Mouse (Mus musculus) thymus, postnatal 4 days (tissue): ENCODE results near the gene Zfp952.
"Not testable (repeated sequence)": the region's sequence is repeated elsewhere in the genome, so short reads cannot be mapped to it uniquely, and the experiment has no call there.

Source experiments
- DNase-seq: peaks from one replicate; pipeline ENCODE4 v3.0.0; 2021

Gene Zfp952

DNA sequence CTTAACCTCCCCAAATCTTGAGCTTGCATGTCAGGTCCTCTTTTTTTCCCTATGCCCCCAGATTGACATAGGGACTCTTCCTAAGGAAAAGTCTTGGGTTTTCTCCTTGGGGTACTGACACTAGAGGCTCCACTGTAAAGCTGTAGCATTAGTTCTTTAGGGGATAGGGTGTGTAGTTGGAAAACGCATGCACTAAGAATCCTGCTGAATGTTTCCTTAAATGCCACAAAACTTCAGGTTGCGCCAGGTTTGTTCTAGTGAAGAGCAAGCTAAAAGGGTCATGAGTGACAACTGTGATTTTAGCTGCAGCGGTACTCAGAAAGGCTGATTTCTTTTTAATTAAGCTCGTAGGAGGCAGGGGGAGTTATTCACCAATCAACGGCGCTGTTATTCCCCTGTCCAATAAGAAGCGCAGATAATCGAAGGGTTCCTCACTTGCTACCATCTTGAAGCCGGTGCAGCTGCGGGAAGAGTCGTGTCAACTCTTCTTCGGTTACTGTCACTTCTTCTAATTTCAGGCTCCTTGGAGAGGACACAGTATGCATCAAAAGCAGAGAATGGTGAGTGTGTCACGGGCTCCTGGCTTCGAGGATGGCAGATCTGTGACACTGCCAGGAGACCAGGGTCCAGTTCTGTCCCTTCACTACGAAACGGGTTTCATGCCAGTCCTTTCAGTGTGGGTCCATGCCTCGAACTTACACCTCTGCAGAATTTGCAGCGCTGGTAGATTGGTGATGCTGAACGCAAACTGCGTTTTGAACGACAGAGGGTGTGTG, at the start of gene Zfp952:
Gene Zfp952, plus strand, starts transcription at position 431 of the 776 bp plus-strand sequence.
- DNase-seq, result peak; percentile 78

DNA sequence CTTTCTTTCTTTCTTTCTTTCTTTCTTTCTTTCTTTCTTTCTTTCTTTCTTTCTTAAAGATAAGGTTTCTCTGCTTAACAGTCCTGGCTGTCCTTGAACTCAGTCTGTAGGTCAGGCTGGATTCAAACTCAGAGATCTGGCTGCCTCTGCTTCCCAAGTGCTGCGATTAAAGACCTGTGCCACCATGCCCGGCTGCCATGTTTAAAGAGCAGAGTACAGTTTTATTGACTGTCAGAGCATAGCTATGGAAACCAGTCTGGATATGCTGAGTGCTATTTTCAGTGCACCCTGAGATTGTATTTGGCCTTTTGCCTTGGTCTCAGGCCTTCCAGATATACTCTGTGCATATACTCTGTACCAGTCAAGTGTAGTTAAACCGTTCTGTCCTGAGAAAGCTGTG, 49.3 kb upstream of the Zfp952 start:
- DNase-seq, result no peak

- DNase-seq, result peak; percentile 38
Measured at GRCm38 (mm10) chr17:32944402-32945035, 48.4 kb upstream of the Zfp952 start.

- peak; percentile 31 for DNase-seq
Measured at GRCm38 (mm10) chr17:32946716-32947115, 46.2 kb upstream of the Zfp952 start.

GRCm38 (mm10) chr17:32947215-32947914, 45.6 kb upstream of the Zfp952 start, which contains the start of gene Cyp4f13:
Cyp4f13 (minus strand) TSS chr17:32947402.
- peak; percentile 91 for DNase-seq

DNA sequence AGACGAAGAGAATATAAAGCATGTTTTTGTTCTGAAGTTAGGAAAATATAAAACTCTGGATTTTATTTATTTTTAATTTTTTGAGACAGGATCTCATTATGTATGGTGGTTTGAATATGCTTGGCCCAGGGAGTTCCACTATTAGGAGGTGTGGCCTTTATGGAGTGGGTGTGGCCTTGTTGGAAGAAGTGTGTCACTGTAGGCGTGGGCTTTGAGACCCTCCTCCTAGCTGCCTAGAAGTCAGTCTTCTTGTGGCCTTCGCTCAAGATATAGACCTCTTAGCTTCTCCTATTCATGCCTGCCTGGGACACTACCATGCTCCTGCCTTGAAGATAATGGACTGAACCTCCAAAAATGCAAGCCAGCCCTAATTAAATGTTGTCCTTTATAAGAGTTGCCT, 42.8 kb upstream of the Zfp952 start:
- DNase-seq, result no peak

GRCm38 (mm10) chr17:32951006-32951405, 41.9 kb upstream of the Zfp952 start:
- no peak for DNase-seq

DNA sequence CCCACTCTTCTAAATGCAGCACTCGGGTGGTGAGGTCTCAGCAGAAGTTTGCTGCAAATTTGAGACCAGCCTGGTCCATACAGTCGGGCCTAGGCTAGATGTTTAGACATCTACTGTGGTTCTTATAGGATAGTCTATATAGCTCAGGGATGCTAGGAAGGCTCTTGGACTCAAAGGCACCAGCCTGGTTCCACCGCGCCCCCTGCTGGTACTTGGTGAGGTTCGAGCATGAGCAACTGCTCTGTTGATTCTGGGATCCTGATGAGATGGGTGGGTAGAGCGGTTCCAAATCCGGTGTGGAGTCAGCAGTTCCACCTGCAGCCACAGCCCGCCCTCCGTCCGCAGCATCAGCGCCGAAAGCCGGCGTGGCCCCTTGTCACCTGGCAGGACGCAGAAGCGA, 41.5 kb upstream of the Zfp952 start:
- peak; percentile 94 for DNase-seq

- DNase-seq, result peak; percentile 48
Measured at GRCm38 (mm10) chr17:32965253-32965622, 27.7 kb upstream of the Zfp952 start.

DNA sequence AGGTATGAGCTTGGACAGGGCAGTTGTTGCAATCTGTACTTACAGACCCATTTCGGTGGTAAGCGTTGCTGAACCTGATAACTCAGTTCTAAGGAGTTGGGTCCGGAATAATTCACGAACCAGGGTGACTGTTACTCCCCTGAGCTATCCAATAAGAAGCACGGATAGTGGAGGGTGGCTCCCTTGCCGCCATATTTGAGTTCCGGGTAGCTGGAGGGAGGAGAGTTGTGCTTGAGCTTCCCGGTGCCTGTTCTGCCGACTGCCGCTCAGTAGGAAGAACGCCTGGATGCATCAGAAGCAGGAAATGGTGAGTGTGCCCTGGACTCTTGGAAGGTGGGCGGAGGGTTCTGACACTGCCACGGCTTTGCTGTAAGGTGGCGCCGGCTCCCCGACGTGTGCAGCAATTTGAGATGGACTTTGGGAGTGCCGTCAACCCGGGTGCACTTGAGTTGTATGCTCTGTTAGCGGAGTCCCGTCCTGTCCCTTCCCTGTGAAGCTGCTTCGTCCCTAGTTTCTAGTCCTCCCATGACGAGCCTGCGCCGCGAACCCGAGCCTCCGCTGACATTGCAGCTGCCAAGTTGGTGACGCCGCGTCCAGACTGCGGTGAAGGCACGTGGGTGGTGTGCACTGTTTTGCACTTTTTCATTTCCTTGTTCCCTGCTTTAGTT, 27.2 kb upstream of the Zfp952 start, which contains the start of gene Zfp472:
Gene Zfp472, plus strand, starts transcription at position 192 of the 668 bp plus-strand sequence.
- peak; percentile 85 for DNase-seq

- DNase-seq, result no peak
Measured at GRCm38 (mm10) chr17:32981361-32981760, 11.6 kb upstream of the Zfp952 start.

GRCm38 (mm10) chr17:32986301-32986700, 6.6 kb upstream of the Zfp952 start:
- no peak for DNase-seq

DNA sequence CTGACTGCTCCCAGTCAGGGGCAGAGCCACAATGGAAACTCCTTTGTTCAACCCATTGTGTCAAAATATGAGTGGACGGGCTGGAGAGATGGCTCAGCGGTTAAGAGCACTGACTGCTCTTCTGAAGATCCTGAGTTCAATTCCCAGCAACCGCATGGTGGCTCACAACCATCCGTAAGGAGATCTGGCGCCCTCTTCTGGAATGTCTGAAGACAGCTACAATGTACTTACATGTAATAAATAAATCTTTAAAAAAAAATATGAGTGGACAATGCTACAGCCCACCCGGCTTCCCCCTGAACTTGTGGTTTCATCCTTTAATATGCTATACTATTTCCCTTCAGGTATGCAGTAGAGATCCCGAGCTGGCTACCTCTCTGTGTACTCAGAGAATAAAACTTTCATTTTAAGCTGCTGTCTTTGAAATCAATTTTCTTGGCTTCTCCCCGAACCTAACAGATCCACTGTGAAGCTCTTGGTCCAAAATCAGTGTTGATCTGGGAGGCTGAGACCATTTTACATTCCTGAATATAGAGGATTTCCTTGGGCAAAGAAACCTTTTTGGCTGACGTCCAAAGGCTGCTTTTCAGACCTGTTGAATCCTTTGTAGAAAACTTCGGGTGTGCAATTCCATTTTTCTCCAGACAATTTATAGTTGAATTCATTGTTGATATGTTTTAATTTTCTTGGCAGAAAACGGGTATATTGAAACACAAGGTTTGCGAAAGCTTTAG, 797 bp upstream of the Zfp952 start:
- DNase-seq, result peak; percentile 51

GRCm38 (mm10) chr17:32998492-32998891, 5.6 kb downstream of the Zfp952 start:
- no peak for DNase-seq

DNA sequence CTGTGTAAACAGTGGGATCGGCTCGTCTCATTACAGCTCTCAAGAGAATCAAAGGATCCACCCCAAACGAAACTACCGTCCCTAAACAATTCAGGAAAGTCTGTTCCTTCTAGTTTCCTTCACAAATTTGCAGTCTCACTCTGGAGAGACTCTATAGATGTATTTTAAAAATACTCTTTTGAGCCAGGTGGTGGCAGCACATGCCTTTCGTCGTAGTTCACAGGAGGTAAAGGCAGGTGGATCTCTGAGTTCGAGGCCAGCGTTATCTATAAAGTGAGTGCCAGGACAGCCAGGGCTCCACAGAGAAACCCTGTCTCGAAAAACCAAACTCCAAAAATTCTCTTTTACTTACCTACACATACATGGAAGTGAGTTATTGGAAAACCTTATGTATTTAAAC, 15.4 kb downstream of the Zfp952 start:
- peak; percentile 57 for DNase-seq

GRCm38 (mm10) chr17:33020434-33020833, 27.5 kb downstream of the Zfp952 start:
- not testable (repeated sequence) for DNase-seq

DNA sequence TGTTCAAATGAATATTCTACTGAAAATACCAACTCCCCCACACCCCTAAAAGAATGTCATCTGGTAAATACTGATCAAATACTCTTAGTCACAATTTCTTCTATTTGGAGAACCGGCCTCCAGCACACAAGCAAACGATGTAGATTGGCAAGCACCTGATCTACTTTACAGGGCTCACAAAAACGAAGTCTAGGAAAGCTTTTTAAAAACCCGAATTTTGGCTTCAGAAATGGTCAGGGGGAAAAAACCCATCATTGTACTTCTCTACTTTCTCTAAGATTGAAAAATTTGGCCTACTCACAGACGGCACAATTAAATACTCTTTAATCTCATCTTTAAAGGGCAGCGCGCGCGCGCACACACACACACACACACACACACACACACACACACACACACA, 39.4 kb downstream of the Zfp952 start:
- peak; percentile 19 for DNase-seq

GRCm38 (mm10) chr17:33032900-33033891, 40.3 kb downstream of the Zfp952 start, which contains the start of gene Zfp763:
Zfp763 (minus strand) TSS chr17:33033402.
- peak; percentile 78 for DNase-seq
